Mouse (Mus musculus): ENCODE measurements around the gene Fmnl2. TPM values are rescaled to one million over a fixed set of nuclear protein-coding genes. Genes with fewer than 3 reads are reported as not detected.
A peak's percentile ranks its signal among the peaks of the same experiment; 100 is the strongest.

Fmnl2 gene
- polyA plus RNA-seq, 1 experiment from 2014 or later, result 0.64 TPM

DNA sequence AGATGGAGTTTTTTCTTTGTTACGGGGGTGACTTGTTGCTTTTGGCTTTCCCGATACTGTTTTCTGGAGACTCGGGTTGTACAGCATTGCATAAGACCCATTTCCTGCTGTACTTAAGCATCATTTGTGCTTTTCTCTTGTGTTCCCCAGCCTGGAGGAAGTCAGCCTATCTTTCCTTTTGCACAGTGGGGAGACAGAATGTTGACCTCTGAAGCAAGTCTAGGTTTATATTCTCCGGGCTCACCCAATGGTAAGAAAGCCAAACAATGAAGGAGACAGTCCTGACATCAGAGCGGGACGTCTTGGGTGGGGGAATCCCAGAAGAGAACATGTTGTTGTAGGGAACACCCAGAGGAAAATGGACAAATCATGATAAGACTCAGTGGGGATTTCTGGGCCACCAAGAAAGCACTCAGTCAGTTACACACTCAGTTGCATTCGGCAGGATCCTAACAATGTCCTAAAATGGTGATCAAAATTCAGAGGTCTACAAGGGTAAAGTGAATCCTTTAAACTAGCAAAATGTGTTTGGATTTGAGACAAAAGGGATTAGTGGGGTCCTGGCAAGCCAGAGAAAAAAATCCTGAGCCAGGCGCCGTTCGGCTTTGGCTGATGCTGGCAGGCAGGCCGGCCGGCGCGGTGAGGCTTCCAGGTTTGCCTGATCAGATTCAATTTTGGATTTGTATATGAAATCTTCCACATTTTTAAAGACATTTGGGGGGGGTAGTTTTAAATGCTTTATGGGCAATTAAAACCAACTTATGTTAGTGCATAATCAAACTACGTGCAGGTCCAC lies 140.5 kb downstream of the Fmnl2 start:
- WGBS (ENCODE audit: insufficient replicate concordance), result 68% methylated on average over 15 of the region's 15 CpGs
- H3K9me3 ChIP-seq (replicated peaks), result no peaks in the 10 kb centered on the region
- H3K4me3 ChIP-seq, result no peak overlapping the region
- no peaks in the 10 kb centered on the region for H3K4me1 ChIP-seq
- no peaks in the 10 kb centered on the region for H3K36me3 ChIP-seq
- H3K9ac ChIP-seq, result no peak overlapping the region
- no peak for ATAC-seq
- H3K27me3 ChIP-seq (replicated peaks), result no peaks in the 10 kb centered on the region
- no peak overlapping the region for H3K27ac ChIP-seq
- H3K4me2 ChIP-seq, result no peak overlapping the region

DNA sequence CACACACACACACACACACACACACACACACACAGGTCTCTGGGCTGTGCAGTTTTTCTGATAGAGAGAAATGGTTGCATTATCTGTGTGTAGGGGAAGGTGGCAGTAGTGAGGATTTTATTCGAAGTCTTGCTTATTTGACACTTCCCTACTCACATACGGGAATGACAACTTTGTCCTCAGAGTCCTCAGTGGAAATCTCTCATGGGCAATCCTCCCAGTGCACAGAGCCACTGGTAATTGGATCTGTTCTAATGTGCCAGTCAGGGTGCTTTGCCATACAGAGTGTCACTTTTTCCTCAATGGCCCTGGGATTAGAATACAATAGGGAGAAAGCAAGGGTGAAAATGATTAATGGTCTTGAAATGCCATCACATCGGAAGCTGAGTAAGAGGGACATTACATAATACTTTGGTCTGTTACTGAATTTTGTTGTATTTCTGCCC lies 141.9 kb downstream of the Fmnl2 start:
- no peak overlapping the region for H3K4me3 ChIP-seq
- 0 out of 2 replicates have a peak, but pooled peaks cover 5% of the 10 kb centered on the region for H3K4me1 ChIP-seq
- no peak for ATAC-seq
- no peaks in the 10 kb centered on the region for H3K27me3 ChIP-seq (replicated peaks)
- no peak overlapping the region for H3K4me2 ChIP-seq
- H3K27ac ChIP-seq, result no peak overlapping the region
- no peak overlapping the region for H3K9ac ChIP-seq
- no peaks in the 10 kb centered on the region for H3K36me3 ChIP-seq
- 45% methylated on average over 3 of the region's 3 CpGs for WGBS (ENCODE audit: insufficient replicate concordance)
- H3K9me3 ChIP-seq (replicated peaks), result no peaks in the 10 kb centered on the region

DNA sequence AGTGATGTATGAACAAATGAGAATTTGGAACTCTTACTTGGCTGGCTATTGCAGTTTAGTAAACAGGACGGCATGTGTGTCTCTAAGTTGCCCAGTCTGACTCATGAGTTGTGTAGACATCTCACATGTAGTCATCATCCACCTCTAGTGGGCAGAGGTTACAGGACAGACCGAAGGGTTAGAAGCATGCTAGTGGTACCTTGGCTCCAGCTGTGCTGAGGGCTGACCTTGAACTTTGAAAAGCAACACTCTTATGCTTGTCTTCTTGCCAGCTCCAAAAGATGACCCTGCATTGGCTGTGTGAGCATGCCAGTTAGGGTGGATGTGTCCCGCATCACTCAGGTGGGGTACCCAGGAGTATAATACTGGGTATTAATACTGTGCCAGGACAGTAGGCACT lies 142.8 kb downstream of the Fmnl2 start:
- no peaks in the 10 kb centered on the region for H3K36me3 ChIP-seq
- no peak overlapping the region for H3K4me2 ChIP-seq
- no peak overlapping the region for H3K27ac ChIP-seq
- H3K4me3 ChIP-seq, result no peak overlapping the region
- ATAC-seq, result no peak
- H3K9ac ChIP-seq, result no peak overlapping the region
- 0 out of 2 replicates have a peak, but pooled peaks cover 5% of the 10 kb centered on the region for H3K4me1 ChIP-seq
- no peaks in the 10 kb centered on the region for H3K27me3 ChIP-seq (replicated peaks)
- no peaks in the 10 kb centered on the region for H3K9me3 ChIP-seq (replicated peaks)
- WGBS (ENCODE audit: insufficient replicate concordance), result 73% methylated on average over 3 of the region's 3 CpGs

DNA sequence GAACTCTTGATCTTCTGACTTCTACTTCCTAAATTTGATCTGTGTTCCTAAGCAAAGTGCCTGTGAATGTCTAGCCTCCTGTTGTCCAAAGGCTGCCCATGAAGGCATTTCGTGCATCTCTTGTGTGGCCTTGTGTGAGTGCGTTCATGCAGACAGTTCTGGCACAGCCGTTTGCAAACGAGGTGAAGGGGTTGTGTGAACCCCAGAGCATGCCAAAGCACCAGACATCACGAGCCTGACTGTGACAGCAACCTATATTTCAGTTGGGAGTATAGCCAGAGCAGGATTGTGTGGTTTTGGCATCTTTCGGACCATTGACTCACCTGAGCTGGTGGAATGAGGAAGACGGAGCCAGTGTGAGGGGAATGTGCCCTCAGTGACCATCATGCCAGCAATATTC lies 148.5 kb downstream of the Fmnl2 start:
- 0 out of 2 replicates have a peak, but pooled peaks cover 5% of the 10 kb centered on the region for H3K4me1 ChIP-seq
- no peaks in the 10 kb centered on the region for H3K27me3 ChIP-seq (replicated peaks)
- no peak overlapping the region for H3K4me3 ChIP-seq
- WGBS (ENCODE audit: insufficient replicate concordance), result 75% methylated on average over 7 of the region's 7 CpGs
- no peaks in the 10 kb centered on the region for H3K9me3 ChIP-seq (replicated peaks)
- no peak for ATAC-seq
- H3K4me2 ChIP-seq, result no peak overlapping the region
- H3K36me3 ChIP-seq, result no peaks in the 10 kb centered on the region
- no peak overlapping the region for H3K27ac ChIP-seq
- H3K9ac ChIP-seq, result no peak overlapping the region

DNA sequence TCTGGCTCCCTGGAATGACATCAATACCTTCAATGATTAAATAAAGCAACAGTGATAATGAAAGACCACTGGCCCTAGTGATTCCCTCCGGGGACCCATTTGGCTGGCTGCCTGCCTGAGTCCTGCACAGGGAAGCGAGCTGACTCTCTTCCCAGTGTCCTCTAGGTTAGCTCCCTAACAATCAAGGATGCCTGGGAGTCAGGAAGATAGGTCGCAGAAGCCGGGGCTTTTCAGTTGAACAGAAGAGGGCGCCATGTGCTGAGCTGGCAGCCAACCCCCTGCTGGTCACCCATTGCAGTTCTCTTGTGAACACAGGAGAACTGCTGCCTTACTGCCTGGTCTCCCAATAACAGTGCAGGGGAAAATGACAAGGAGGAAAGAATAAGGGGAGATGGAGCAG lies 149.5 kb downstream of the Fmnl2 start:
- Histone ChIP-seq H3K27ac (no peak overlapping the region), H3K9ac (no peak overlapping the region), H3K4me2 (no peak overlapping the region), H3K9me3 (replicated peaks) (no peaks in the 10 kb centered on the region), H3K4me3 (no peak overlapping the region), H3K4me1 (peaks cover 5% of the 10 kb centered on the region; the same call in 1 of the 2 replicates), H3K27me3 (replicated peaks) (no peaks in the 10 kb centered on the region), H3K36me3 (no peaks in the 10 kb centered on the region)
- 17% methylated on average over 5 of the region's 5 CpGs for WGBS (ENCODE audit: insufficient replicate concordance)
- no peak for ATAC-seq

DNA sequence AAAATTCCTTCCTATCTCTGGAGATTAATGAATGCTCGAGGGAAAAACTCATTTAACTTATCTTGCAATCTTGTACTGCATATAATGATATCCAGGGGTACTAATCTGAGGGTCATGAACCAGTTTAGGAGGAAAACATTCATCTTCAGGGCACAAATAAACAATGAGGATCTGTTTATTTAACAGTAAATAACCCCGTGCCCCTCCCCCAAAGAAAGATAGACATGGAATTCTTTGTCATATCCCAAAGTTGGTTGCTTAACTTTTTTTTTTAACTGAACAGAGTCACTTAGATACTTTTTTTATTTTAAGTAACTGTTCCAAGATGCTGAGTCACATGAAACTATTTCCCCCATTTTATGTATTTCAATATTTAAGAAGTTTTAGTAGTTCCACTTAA lies 155.4 kb downstream of the Fmnl2 start:
- Histone ChIP-seq H3K9ac (no peak overlapping the region), H3K36me3 (no peaks in the 10 kb centered on the region), H3K4me3 (no peak overlapping the region), H3K4me1 (no peaks in the 10 kb centered on the region; the same call in 1 of the 2 replicates), H3K27ac (no peak overlapping the region), H3K27me3 (replicated peaks) (no peaks in the 10 kb centered on the region), H3K4me2 (no peak overlapping the region), H3K9me3 (replicated peaks) (no peaks in the 10 kb centered on the region)
- WGBS (ENCODE audit: insufficient replicate concordance), result 31% methylated on average over 2 of the region's 2 CpGs
- no peak for ATAC-seq

DNA sequence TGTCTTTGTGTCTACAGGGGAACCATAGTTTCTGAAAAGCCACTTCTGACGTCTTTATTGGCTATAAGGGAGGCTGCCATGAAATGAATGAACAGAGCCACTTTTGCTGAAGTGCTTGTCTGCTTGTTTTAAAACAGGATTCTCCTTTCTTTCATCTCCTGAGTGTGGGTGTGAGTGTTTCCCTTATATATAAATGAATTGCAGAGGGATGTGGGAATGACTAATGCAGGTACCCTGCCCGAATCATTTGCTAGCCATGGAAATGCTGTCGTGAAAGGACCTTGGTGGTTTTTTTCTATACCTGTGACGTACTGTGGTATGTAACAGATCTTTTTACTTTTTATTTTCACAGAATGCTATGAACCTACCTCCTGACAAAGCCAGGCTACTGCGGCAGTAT lies 156.8 kb downstream of the Fmnl2 start:
- H3K4me1 ChIP-seq, result no peaks in the 10 kb centered on the region; the same call in 1 of the 2 replicates
- H3K27ac ChIP-seq, result no peak overlapping the region
- no peaks in the 10 kb centered on the region for H3K36me3 ChIP-seq
- no peaks in the 10 kb centered on the region for H3K27me3 ChIP-seq (replicated peaks)
- 67% methylated on average over 5 of the region's 5 CpGs for WGBS (ENCODE audit: insufficient replicate concordance)
- H3K9me3 ChIP-seq (replicated peaks), result no peaks in the 10 kb centered on the region
- ATAC-seq, result no peak
- H3K9ac ChIP-seq, result no peak overlapping the region
- no peak overlapping the region for H3K4me3 ChIP-seq
- no peak overlapping the region for H3K4me2 ChIP-seq

DNA sequence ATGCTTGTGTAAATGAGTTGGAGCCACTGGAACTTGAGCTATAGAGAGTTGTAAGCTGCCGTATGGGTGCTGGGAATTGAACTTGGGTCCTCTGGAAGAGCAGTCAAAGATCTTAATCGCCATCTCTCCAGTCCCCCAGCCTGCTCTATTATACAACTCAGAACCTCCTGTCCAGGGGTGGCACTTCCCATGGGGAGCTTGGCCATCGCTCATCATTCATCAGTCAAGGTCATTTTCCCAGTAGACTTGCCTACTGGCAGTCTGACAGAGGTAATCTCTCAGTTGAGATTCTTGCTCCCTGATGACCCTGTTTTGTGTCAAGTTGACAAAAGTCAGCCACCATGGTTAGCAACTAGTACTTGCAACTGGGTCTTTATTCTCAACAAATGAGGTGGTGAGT lies 165.3 kb downstream of the Fmnl2 start:
- no peaks in the 10 kb centered on the region for H3K36me3 ChIP-seq
- 78% methylated on average over 3 of the region's 3 CpGs for WGBS (ENCODE audit: insufficient replicate concordance)
- no peak for ATAC-seq
- H3K9ac ChIP-seq, result no peak overlapping the region
- no peak overlapping the region for H3K4me2 ChIP-seq
- no peak overlapping the region for H3K27ac ChIP-seq
- H3K27me3 ChIP-seq (replicated peaks), result no peaks in the 10 kb centered on the region
- no peaks in the 10 kb centered on the region for H3K4me1 ChIP-seq
- no peaks in the 10 kb centered on the region for H3K9me3 ChIP-seq (replicated peaks)
- no peak overlapping the region for H3K4me3 ChIP-seq

DNA sequence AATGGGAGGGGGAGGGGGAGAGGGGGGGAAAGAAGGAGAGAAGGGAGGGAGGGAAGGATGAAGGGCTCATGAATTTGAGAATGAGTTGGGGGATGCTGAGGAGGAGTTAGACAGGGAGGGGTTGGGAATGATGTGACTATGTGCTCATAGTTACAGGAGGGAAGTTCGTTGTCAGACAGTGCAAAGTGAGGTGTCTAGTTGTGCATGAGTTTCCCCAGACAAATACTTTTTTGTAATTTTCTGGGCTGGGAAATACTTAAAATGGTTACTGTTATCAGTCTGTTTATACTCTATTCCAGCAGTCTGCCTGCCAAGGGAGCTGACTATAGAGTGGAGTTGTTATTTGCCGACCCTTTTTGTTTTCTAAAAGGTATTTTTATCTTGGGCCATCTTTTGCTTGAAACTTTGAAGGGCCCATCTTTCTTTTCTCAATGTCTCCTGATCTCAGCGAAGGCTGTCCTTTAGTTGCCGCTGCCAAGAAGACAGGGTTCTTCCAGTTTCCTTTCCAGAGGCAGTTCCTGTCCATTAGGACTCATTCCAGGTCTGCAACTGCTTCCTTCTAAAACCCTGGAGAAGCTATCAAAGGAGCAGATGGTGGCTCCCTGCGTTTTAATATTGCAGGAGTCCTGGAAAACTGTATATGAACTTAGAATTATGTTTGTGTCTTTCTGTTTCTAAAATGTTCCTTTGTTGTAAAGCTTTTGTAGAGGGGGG lies 168.6 kb downstream of the Fmnl2 start:
- ATAC-seq, result no peak
- no peaks in the 10 kb centered on the region for H3K27me3 ChIP-seq (replicated peaks)
- no peak overlapping the region for H3K4me2 ChIP-seq
- no peak overlapping the region for H3K27ac ChIP-seq
- H3K9ac ChIP-seq, result no peak overlapping the region
- no peak overlapping the region for H3K4me3 ChIP-seq
- WGBS (ENCODE audit: insufficient replicate concordance), result 65% methylated on average over 5 of the region's 5 CpGs
- no peaks in the 10 kb centered on the region for H3K9me3 ChIP-seq (replicated peaks)
- H3K36me3 ChIP-seq, result no peaks in the 10 kb centered on the region
- H3K4me1 ChIP-seq, result peaks cover 7% of the 10 kb centered on the region; the same call in 1 of the 2 replicates

DNA sequence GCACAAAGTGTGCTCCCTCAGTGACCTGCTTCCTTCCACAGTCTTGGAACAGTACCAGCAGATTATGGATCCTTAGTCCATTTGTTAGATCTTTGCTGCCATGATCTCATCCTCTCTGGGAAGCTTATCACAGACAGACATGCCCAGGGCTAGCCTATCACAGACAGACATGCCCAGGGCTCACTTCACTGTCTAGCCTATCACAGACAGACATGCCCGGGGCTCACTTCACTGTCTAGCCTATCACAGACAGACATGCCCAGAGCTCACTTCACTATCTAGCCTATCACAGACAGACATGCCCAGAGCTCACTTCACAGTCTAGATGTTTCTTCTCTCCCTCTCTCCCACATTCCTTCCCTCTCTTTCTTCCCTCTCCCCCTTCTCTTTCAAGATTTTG lies 171.2 kb downstream of the Fmnl2 start:
- Histone ChIP-seq H3K36me3 (no peaks in the 10 kb centered on the region), H3K27ac (no peak overlapping the region), H3K9ac (no peak overlapping the region), H3K9me3 (replicated peaks) (no peaks in the 10 kb centered on the region), H3K4me3 (no peak overlapping the region), H3K4me1 (peaks cover 7% of the 10 kb centered on the region; the same call in 1 of the 2 replicates), H3K27me3 (replicated peaks) (no peaks in the 10 kb centered on the region), H3K4me2 (no peak overlapping the region)
- ATAC-seq, result peak; percentile 67; the same call in 1 of the 2 replicates
- 77% methylated on average over 1 of the region's 1 CpGs for WGBS (ENCODE audit: insufficient replicate concordance)

DNA sequence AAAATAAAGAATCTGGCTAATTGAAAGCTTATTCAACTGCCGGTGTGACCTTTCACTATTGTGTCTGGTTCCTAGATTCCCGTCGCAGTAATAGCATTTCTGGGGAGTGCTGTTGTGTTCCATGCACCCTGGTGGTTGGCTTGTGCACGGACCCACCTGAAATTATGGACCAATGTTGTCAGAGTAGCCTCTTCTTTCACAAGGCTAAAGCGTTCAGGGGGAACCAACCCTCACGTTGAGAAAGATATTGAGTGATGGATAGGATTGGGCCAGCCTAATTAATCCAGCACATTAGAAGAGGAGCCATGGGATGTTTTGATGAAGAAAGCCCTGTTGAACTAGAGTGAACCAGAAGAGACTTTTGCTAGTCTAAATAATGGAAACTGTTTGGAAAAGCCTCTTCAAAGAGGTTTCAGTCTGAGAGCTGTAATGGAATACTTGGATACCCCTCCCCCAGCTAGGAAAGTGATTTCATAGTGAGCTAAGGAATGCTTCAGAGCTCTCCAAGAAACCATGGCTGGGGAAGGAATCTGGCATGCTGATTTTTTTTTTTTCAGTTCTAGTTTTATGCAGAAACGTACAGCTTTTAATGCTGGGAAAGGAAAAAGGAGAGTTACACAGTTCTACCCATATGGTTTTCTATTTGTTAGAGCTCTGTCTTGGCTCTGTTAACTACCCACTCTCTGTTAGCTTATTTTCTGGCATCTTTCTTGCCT lies 172.2 kb downstream of the Fmnl2 start:
- no peak overlapping the region for H3K4me2 ChIP-seq
- ATAC-seq, result no peak
- no peaks in the 10 kb centered on the region for H3K27me3 ChIP-seq (replicated peaks)
- no peaks in the 10 kb centered on the region for H3K9me3 ChIP-seq (replicated peaks)
- WGBS (ENCODE audit: insufficient replicate concordance), result 73% methylated on average over 7 of the region's 7 CpGs
- H3K36me3 ChIP-seq, result no peaks in the 10 kb centered on the region
- no peak overlapping the region for H3K27ac ChIP-seq
- no peak overlapping the region for H3K4me3 ChIP-seq
- peaks cover 7% of the 10 kb centered on the region; the same call in 1 of the 2 replicates for H3K4me1 ChIP-seq
- no peak overlapping the region for H3K9ac ChIP-seq

DNA sequence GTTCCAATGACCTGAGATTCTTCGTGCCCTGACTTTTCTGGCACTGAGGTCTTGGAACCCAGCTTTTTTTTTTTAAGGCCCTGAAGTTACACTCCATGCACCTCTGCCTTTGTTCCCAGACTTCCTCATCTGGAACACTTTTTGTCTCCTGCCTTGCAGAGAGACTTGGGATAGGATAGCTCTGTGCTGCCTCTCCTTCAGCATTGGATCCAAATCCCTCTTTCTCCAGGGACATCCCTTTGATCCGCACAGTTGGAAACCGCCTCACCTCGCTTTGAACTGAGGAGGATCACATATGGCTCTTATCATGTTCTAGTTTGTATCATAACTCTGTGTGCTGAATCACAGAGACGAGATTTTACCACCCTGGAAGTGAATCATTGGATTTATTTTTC lies 172.8 kb downstream of the Fmnl2 start:
- WGBS (ENCODE audit: insufficient replicate concordance), result 71% methylated on average over 5 of the region's 5 CpGs
- no peak for ATAC-seq
- Histone ChIP-seq H3K4me1 (peaks cover 7% of the 10 kb centered on the region; the same call in 1 of the 2 replicates), H3K4me3 (no peak overlapping the region), H3K9me3 (replicated peaks) (no peaks in the 10 kb centered on the region), H3K9ac (no peak overlapping the region), H3K27me3 (replicated peaks) (no peaks in the 10 kb centered on the region), H3K36me3 (no peaks in the 10 kb centered on the region), H3K27ac (no peak overlapping the region), H3K4me2 (no peak overlapping the region)

All from liver, embryonic 12.5 days (tissue).